Mouse (Mus musculus) kidney, adult 2 months (tissue): ENCODE measurements around the gene Tcam1. TPM values are rescaled to one million over a fixed set of nuclear protein-coding genes. Genes with fewer than 3 reads are reported as not detected.

ENCODE experiments used
- DNase-seq: peaks from one replicate; pipeline ENCODE4 v3.0.0; 2021
- H3K27ac ChIP-seq: fragments of 200-500 bp; 2 replicates; pipeline ENCODE4 v1.5.1; 2012; ENCODE audit warnings: low read depth, low read length, control low read depth, inconsistent platforms; ENCODE audit not compliant: insufficient read depth
- H3K27me3 ChIP-seq: fragments of 200-500 bp; replicated peaks from 2 replicates; pipeline ENCODE4 v1.6.1; 2012; ENCODE audit warnings: mild to moderate bottlenecking, moderate library complexity, low read length, inconsistent platforms; ENCODE audit not compliant: control insufficient read depth, insufficient read depth
- H3K36me3 ChIP-seq: fragments of 200-500 bp; 2 replicates; pipeline ENCODE4 v1.6.1; 2012; ENCODE audit warnings: mild to moderate bottlenecking, moderate library complexity, low read length, inconsistent platforms; ENCODE audit not compliant: control insufficient read depth, insufficient read depth
- H3K4me1 ChIP-seq: fragments of 200-500 bp; 2 replicates; pipeline ENCODE4 v1.6.1; 2011; ENCODE audit warnings: low read length; ENCODE audit not compliant: control insufficient read depth, insufficient read depth
- H3K4me3 ChIP-seq: fragments of 200-500 bp; 2 replicates; pipeline ENCODE4 v1.5.1; 2011; ENCODE audit warnings: mild to moderate bottlenecking, low read depth, low read length, control low read depth; ENCODE audit not compliant: insufficient read depth
- CTCF ChIP-seq: fragments of 200-500 bp; conservative IDR thresholded peaks from 2 replicates; pipeline ENCODE4 v1.5.1; 2011; ENCODE audit warnings: low read depth, mild to moderate bottlenecking, control low read depth, low read length, moderate library complexity, mixed read lengths; ENCODE audit not compliant: insufficient read depth, insufficient read length
- POLR2A ChIP-seq: fragments of 200-500 bp; IDR thresholded peaks from one replicate; pipeline ENCODE4 v1.6.1; 2011; ENCODE audit warnings: low read depth, low read length, control low read depth
- WGBS: fragments of 180-500 bp; shearing (Covaris S2); methylation state at CpG from one replicate; pipeline ENCODE4 v1.1.7; 2018; 5-methylcytosine and 5-hydroxymethylcytosine counted together
- polyA plus RNA-seq: library from polyadenylated mRNA; depleted of rRNA; stranded (reverse); fragments of >200 nt; gene quantifications from 2 replicates; pipeline ENCODE4 v1.2.3, GENCODE M21; 2012

Gene Tcam1
- polyA plus RNA-seq, 1 experiment: 0.02 TPM

DNA sequence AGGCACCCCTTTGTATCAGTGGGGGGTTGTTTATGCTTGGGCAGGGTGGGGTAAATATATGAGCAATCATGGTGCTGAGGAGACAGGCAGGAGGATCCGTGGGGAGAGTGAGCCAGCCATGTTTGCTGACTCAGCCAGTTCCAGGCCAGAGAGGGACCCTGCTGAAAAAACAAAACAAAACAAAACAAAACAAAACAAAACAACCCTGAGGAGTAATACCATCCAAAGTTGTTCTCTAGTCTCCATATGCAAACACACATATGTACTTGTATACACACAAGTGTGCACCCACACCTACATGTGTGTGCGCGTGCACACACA is 29.6 kb downstream of the Tcam1 start:
- WGBS: 83% methylated on average over 3 of the region's 3 CpGs
- no peaks in the 10 kb centered on the region for H3K36me3 ChIP-seq
- TF ChIP-seq POLR2A: no peak
- no peak for TF ChIP-seq CTCF
- H3K4me3 ChIP-seq: no peak overlapping the region
- no peaks in the 10 kb centered on the region for H3K27me3 ChIP-seq
- no peak overlapping the region for H3K27ac ChIP-seq
- no peaks in the 10 kb centered on the region for H3K4me1 ChIP-seq
- no peak for DNase-seq

DNA sequence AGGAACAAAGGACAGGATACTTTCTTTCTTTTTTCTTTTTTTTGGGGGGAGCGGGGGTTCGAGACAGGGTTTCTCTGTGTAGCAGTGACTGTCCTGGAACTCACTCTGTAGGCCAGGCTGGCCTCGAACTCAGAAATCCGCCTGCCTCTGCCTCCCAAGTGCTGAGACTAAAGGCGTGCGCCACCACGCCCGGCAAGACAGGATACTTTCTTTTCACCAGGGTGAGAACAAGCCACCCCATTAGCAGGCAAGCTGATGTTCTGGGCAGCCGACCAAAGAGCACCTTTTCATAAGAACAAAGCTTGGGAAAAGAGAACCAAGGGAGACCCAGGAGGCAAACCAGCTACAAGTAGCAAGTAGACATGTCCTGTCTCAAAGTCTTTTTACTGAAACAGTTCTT is 30.3 kb downstream of the Tcam1 start:
- Histone ChIP-seq H3K4me1 (no peaks in the 10 kb centered on the region), H3K27ac (no peak overlapping the region), H3K36me3 (no peaks in the 10 kb centered on the region), H3K27me3 (no peaks in the 10 kb centered on the region), H3K4me3 (no peak overlapping the region)
- TF ChIP-seq CTCF (no peak), POLR2A (no peak)
- WGBS: 87% methylated on average over 9 of the region's 9 CpGs
- no peak for DNase-seq

DNA sequence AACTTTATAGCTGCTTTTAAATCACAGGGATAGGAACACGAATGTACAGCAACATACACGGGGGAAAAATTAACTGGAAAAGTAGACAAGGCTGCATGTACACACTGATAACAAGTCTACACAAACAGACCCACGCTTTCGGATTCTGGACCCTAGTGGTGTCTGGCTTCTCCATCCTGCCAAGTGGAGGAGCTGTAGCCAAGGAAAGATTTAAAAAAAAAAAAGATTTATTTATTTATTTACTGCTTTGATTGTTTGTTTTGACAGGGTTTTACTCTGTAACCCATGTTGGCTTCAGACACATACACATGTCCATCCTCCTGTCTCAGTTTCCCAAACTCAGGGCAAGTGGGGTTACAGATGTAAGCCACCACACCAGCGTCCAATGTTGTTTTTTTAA is 31.0 kb downstream of the Tcam1 start:
- Histone ChIP-seq H3K36me3 (no peaks in the 10 kb centered on the region), H3K27ac (no peak overlapping the region), H3K4me1 (no peaks in the 10 kb centered on the region), H3K27me3 (no peaks in the 10 kb centered on the region), H3K4me3 (no peak overlapping the region)
- 67% methylated on average over 5 of the region's 5 CpGs for WGBS
- no peak for DNase-seq
- TF ChIP-seq CTCF (no peak), POLR2A (no peak)

DNA sequence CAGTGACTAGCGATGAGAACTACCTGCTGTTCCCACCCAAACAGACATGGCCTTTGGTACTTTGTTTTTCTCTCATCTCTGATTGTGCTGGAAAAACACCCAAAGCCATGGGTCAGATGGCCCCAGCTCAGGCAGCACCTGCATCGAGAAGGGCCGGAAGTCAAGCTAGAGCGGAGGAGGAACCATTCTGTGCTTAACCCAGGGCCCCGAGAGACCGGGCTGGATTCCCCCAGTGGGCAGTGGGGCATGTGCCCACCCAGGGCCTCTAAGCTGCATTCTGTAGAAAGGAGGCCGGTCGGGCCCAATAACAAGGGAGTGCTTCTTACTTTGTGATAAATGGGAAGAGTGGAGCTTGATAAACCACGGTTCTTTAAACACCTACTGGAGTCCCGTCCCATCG is 31.7 kb downstream of the Tcam1 start:
- no peak overlapping the region for H3K27ac ChIP-seq
- no peak for DNase-seq
- WGBS: 44% methylated on average over 11 of the region's 11 CpGs
- no peaks in the 10 kb centered on the region for H3K27me3 ChIP-seq
- no peaks in the 10 kb centered on the region for H3K36me3 ChIP-seq
- no peaks in the 10 kb centered on the region for H3K4me1 ChIP-seq
- no peak overlapping the region for H3K4me3 ChIP-seq
- TF ChIP-seq CTCF (no peak), POLR2A (no peak)

DNA sequence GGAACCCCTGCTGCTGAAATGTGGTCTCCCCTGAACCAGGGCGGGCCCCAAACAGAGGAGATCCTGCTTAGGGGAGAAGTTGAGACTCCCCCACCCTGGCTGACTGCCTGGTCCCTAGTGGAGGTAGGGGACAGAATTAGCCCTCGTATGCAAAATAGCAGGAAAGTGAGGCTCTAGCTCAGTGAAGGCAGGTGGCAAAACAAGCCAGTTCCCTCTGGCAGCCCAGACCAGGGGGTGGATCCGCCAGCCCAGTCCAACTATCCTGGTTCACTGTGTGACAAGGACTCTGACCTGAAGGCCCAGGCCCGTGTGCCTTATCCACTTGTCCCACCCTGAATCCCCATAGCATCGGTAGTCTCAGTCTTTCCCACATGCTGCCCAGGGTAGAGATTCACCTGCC is 33.7 kb downstream of the Tcam1 start:
- Histone ChIP-seq H3K4me3 (no peak overlapping the region), H3K4me1 (no peaks in the 10 kb centered on the region), H3K27me3 (no peaks in the 10 kb centered on the region), H3K36me3 (no peaks in the 10 kb centered on the region), H3K27ac (no peak overlapping the region)
- 74% methylated on average over 5 of the region's 5 CpGs for WGBS
- TF ChIP-seq POLR2A (no peak), CTCF (no peak)
- no peak for DNase-seq

DNA sequence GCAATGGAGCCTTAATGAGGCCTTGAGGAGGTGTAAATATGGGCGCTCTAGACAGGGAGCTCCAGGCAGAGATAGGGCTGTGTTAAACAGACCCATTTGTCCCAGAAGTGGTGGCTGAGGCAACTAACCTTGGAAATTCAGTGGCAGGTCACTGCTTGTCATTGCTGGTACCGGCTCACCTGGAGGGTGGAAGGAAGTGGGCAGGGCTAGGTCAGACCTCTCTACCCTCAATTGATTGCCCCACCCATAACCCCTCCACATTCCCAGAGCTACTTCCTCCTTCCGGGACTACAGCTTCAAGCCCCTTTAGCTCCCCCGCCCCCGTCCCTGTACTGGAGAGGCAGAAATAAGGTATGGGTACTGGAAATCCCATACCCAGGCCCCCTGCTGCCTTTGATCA is 37.1 kb downstream of the Tcam1 start:
- Histone ChIP-seq H3K27me3 (no peaks in the 10 kb centered on the region), H3K4me3 (no peak overlapping the region), H3K4me1 (no peaks in the 10 kb centered on the region), H3K27ac (no peak overlapping the region), H3K36me3 (no peaks in the 10 kb centered on the region)
- no peak for DNase-seq
- 62% methylated on average over 5 of the region's 5 CpGs for WGBS
- TF ChIP-seq CTCF (no peak), POLR2A (no peak)

DNA sequence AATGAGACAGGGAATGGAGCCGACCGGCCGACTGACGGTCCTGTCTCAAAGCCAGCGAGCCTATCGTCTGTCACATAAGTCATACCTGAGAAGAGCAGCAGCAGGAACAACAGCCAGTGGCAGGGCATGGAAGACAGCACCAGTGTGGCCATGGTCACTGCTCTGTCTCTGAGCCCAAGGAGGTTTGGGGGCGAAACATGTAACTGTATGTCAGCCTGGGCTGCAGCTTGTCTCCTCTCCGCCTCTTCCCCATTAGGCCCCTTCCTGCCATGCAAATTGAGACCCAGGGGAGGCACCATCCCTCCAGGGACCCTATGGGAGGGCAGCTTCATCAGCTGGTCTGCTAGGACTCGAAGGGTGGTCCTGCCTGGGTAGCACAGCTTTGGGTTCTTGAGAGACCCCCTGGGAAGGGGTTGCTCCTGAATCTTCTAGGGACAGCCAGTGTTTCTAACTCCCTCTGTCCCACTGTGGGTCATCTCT is 37.9 kb downstream of the Tcam1 start, which contains the start of gene Cd79b:
Gene Cd79b, minus strand, starts transcription at position 430 of the 480 bp plus-strand sequence.
- Histone ChIP-seq H3K4me1 (0 out of 2 replicates have a peak, but pooled peaks cover 3% of the 10 kb centered on the region), H3K4me3 (no peak within 1 kb of the TSS), H3K27ac (no peak within 1 kb of the TSS), H3K27me3 (no peaks in the 10 kb centered on the region), H3K36me3 (no peaks in the 10 kb centered on the region)
- 71% methylated on average over 9 of the region's 9 CpGs for WGBS
- DNase-seq: no peak
- TF ChIP-seq POLR2A (no peak), CTCF (no peak)

DNA sequence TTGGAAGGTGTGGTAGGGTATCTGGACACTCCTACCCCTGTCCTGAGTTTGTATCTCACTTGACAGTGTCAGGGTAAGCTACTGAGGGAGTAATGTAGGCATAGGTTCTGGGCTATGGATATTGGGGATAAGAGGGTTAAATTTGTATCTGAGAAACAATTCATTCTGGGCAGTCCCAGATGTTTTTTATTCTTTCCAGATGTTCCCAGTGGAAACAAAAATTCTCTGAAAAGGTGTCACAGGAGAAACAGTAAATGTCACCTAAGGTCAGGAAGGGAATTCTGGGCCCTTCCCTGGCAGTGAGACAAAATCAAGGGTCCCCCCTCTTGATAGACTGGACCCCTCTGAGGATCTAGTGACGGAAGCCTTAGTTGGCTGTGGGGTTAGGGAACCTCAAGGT is 39.9 kb downstream of the Tcam1 start:
- Histone ChIP-seq H3K27me3 (no peaks in the 10 kb centered on the region), H3K4me1 (0 out of 2 replicates have a peak, but pooled peaks cover 3% of the 10 kb centered on the region), H3K36me3 (no peaks in the 10 kb centered on the region), H3K4me3 (no peak overlapping the region), H3K27ac (no peak overlapping the region)
- no peak for TF ChIP-seq CTCF
- TF ChIP-seq POLR2A: no peak
- DNase-seq: no peak
- WGBS: 96% methylated on average over 1 of the region's 1 CpGs
